Mouse (Mus musculus): ENCODE measurements at regions not wholly inside any gene's neighbourhood (a gene's known extent, or its start where the extent isn't known, plus 50 kb on each side); places are given as distances from the start of the nearest gene placed in this dataset.

DNA sequence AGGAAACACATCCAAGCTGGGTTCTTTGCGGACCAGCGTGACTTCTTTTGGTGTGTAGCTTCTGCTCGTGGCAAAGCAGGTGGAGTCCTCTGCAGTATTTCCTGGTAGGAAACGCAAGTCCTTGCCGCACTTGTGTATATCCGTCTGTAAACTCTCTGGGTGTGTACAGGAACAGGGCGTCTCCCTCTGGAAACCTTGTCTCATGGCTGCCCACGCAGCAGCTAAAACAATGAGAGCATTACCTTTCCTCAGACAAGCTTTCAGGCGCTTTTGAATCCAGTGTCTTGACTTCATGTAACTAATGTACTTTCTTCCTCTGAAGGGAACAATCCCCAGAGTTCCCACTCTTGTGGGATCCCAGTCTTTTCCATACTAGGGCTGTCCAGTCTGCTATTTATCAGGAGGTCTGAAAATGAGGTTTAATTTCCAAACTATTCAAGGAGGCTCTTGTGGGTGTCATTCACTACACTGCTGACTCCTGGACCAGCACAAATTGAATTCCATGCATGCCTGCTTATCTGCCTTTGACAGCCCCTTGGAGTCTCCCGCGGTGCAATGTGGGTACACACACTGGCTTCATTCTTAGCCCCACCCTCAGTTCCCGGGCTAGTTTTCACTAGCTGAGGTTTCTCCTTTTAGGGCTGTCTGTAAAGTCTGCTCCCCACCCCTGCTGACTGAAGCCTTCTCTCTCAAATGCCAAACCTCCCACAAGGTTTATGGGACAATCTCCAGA, 161.6 kb upstream of the Anxa10 start:
- ChIA-PET POLR2A (no interaction called here), CTCF (no interaction called here)
- no peak for TF ChIP-seq CTCF (IDR thresholded peaks at IDR 0.05)
- in situ Hi-C loops (cut with MboI; ENCODE audit: low pct_unique_long_range_greater_than_20kb): no loop called here
- H3K27me3 ChIP-seq: no peaks in the 10 kb centered on the region
- peak; percentile 98 for ATAC-seq
- DNase-seq (ENCODE audit: low read depth, low spot score): peak; percentile 17

DNA sequence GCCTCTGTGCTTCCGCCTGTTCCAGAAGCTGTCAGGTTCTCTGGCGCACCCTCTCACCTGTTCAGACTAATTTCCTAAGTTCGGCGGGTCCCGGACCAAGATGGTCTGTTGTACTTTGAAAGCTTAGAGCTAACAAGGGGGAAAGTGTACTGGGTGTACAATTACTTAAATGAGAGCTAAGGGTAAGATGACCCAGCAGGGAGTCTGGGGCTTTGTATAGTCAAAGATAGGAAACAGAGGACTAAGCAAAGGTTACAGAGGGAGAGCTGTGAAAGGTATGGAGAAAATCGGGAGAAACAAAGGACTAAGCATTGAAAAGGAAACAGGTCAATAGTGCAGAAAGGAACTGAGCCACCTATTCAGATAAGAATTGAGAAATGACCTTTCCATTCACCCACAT, 127.6 kb upstream of the Anxa10 start:
- no peaks in the 10 kb centered on the region for H3K27me3 ChIP-seq
- TF ChIP-seq CTCF (IDR thresholded peaks at IDR 0.05): no peak
- CTCF ChIA-PET: no interaction called here
- in situ Hi-C loops (cut with MboI; ENCODE audit: low pct_unique_long_range_greater_than_20kb): no loop called here
- DNase-seq (ENCODE audit: low read depth, low spot score): no peak
- no peak for ATAC-seq
- POLR2A ChIA-PET: no interaction called here

Measured in Patski (cell line).